Mouse (Mus musculus) thymus, adult 2 months (tissue): Measurements from ENCODE around the gene Svs1. TPM values are rescaled to one million over a fixed set of nuclear protein-coding genes. Genes with fewer than 3 reads are reported as not detected.

ENCODE experiments used
- DNase-seq: peaks from one replicate; pipeline ENCODE4 v3.0.0; 2021
- H3K27ac ChIP-seq: fragments of 200-500 bp; 2 replicates; pipeline ENCODE4 v1.5.1; 2012; ENCODE audit warnings: low read length, control low read depth; ENCODE audit not compliant: control insufficient read depth, insufficient read depth
- H3K27me3 ChIP-seq: fragments of 200-500 bp; 2 replicates; pipeline ENCODE4 v1.6.1; 2012; ENCODE audit warnings: mild to moderate bottlenecking, low read length, moderate library complexity, mixed read lengths; ENCODE audit not compliant: control insufficient read depth, insufficient read depth
- H3K36me3 ChIP-seq: fragments of 200-500 bp; 2 replicates; pipeline ENCODE4 v1.6.1; 2012; ENCODE audit warnings: mild to moderate bottlenecking, low read length, moderate library complexity; ENCODE audit not compliant: control insufficient read depth, insufficient read depth
- H3K4me1 ChIP-seq: fragments of 200-500 bp; replicated peaks from 2 replicates; pipeline ENCODE4 v1.6.1; 2012; ENCODE audit warnings: low read length; ENCODE audit not compliant: control insufficient read depth, insufficient read depth
- H3K4me3 ChIP-seq: fragments of 200-500 bp; 2 replicates; pipeline ENCODE4 v1.5.1; 2012; ENCODE audit warnings: mild to moderate bottlenecking, low read length, control low read depth, moderate library complexity; ENCODE audit not compliant: control insufficient read depth, insufficient read depth
- CTCF ChIP-seq: fragments of 200-500 bp; IDR thresholded peaks from 2 replicates; pipeline ENCODE4 v1.5.1; 2012; ENCODE audit warnings: mild to moderate bottlenecking, control low read depth, low read length, moderate library complexity, borderline replicate concordance; ENCODE audit not compliant: control insufficient read depth, poor library complexity, insufficient read depth; ENCODE audit errors: extremely low read depth
- POLR2A ChIP-seq: fragments of 200-500 bp; IDR thresholded peaks from 2 replicates; pipeline ENCODE4 v1.6.1; 2012; ENCODE audit warnings: mild to moderate bottlenecking, low read length, control low read depth, moderate library complexity; ENCODE audit not compliant: control insufficient read depth, poor library complexity, insufficient read depth; ENCODE audit errors: extremely low read depth
- WGBS: fragments of 180-500 bp; shearing (Covaris S2); methylation state at CpG from one replicate; pipeline ENCODE4 v1.1.7; 2018; 5-methylcytosine and 5-hydroxymethylcytosine counted together
- polyA plus RNA-seq: library from polyadenylated mRNA; depleted of rRNA; stranded (reverse); fragments of >200 nt; gene quantifications from 2 replicates; pipeline ENCODE4 v1.2.3, GENCODE M21; 2012

Gene Svs1
- polyA plus RNA-seq, 1 experiment: 0.11 TPM

GRCm38 (mm10) chr6:49019341-49019740 lies 32.7 kb downstream of the Svs1 start:
- no peak overlapping the region for H3K4me3 ChIP-seq
- no peaks in the 10 kb centered on the region for H3K36me3 ChIP-seq
- H3K27ac ChIP-seq: no peak overlapping the region
- no peak for DNase-seq
- TF ChIP-seq POLR2A (no peak), CTCF (no peak)
- peaks cover 16% of the 10 kb centered on the region for H3K4me1 ChIP-seq
- no peaks in the 10 kb centered on the region for H3K27me3 ChIP-seq
- 85% methylated on average over 1 of the region's 1 CpGs for WGBS

- Histone ChIP-seq H3K36me3 (no peaks in the 10 kb centered on the region), H3K4me3 (no peak overlapping the region), H3K27me3 (no peaks in the 10 kb centered on the region), H3K4me1 (peaks cover 16% of the 10 kb centered on the region), H3K27ac (no peak overlapping the region)
- no peak for DNase-seq
- TF ChIP-seq CTCF (no peak), POLR2A (no peak)
- 16% methylated on average over 14 of the region's 14 CpGs for WGBS
Observed at GRCm38 (mm10) chr6:49021141-49022012, 34.7 kb downstream of the Svs1 start.

GRCm38 (mm10) chr6:49022384-49022783 lies 35.7 kb downstream of the Svs1 start:
- no peak overlapping the region for H3K27ac ChIP-seq
- 67% methylated on average over 2 of the region's 2 CpGs for WGBS
- no peak overlapping the region for H3K4me3 ChIP-seq
- peaks cover 11% of the 10 kb centered on the region for H3K4me1 ChIP-seq
- H3K36me3 ChIP-seq: no peaks in the 10 kb centered on the region
- H3K27me3 ChIP-seq: no peaks in the 10 kb centered on the region
- no peak for DNase-seq
- TF ChIP-seq CTCF (no peak), POLR2A (no peak)

GRCm38 (mm10) chr6:49023315-49023714 lies 36.7 kb downstream of the Svs1 start:
- H3K27ac ChIP-seq: no peak overlapping the region
- no peaks in the 10 kb centered on the region for H3K27me3 ChIP-seq
- H3K36me3 ChIP-seq: no peaks in the 10 kb centered on the region
- peaks cover 10% of the 10 kb centered on the region for H3K4me1 ChIP-seq
- H3K4me3 ChIP-seq: no peak overlapping the region
- no peak for DNase-seq
- 83% methylated on average over 10 of the region's 10 CpGs for WGBS
- TF ChIP-seq POLR2A (no peak), CTCF (no peak)

- Histone ChIP-seq H3K36me3 (no peaks in the 10 kb centered on the region), H3K4me1 (peaks cover 10% of the 10 kb centered on the region), H3K4me3 (no peak overlapping the region), H3K27ac (no peak overlapping the region), H3K27me3 (no peaks in the 10 kb centered on the region)
- TF ChIP-seq CTCF: no peak
- TF ChIP-seq POLR2A: no peak
- no peak for DNase-seq
- 92% methylated on average over 7 of the region's 7 CpGs for WGBS
Observed at GRCm38 (mm10) chr6:49025290-49025689, 38.6 kb downstream of the Svs1 start.

DNA sequence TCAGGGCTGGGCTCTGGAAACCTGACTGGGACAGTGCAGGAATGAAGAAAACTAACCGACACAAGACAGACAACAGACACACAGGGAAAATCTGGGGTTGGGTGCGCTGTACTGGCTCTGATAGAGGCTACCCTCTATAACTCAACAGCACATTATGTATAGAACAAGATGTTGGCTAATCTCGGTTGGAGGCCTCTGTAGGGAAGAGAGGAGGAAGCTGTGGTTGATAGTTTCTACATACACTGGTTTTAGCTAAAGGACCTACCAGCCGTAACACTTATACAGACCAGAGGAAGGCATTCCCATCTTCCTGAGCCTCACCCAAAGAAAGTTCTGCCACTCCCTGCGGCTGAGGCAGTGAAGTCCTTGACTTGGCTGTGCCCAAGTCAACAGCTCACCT lies 39.8 kb downstream of the Svs1 start:
- 52% methylated on average over 5 of the region's 5 CpGs for WGBS
- Histone ChIP-seq H3K36me3 (no peaks in the 10 kb centered on the region), H3K4me3 (no peak overlapping the region), H3K27me3 (no peaks in the 10 kb centered on the region), H3K27ac (no peak overlapping the region), H3K4me1 (peaks cover 3% of the 10 kb centered on the region)
- TF ChIP-seq CTCF: no peak
- no peak for TF ChIP-seq POLR2A
- DNase-seq: no peak
